Mouse (Mus musculus): ENCODE measurements around the gene Snrnp70.
A peak's percentile ranks its signal among the peaks of the same experiment; 100 is the strongest.

Snrnp70 gene

GRCm38 (mm10) chr7:45395578-45396336 is at the start of gene Snrnp70:
Snrnp70 (minus strand) TSS chr7:45395742.
- DNase-seq (ENCODE audit: low read depth) = peak; percentile 100

- no peak for DNase-seq (ENCODE audit: low read depth)
Measured at GRCm38 (mm10) chr7:45443526-45444420, 48.2 kb upstream of the Snrnp70 start.

- DNase-seq (ENCODE audit: low read depth) = no peak
Measured at GRCm38 (mm10) chr7:45437521-45438276, 42.2 kb upstream of the Snrnp70 start, which contains the start of gene Ruvbl2. Ruvbl2 (minus strand) TSS chr7:45438096.

GRCm38 (mm10) chr7:45437046-45437445 is 41.5 kb upstream of the Snrnp70 start:
- no peak for DNase-seq (ENCODE audit: low read depth)

- no peak for DNase-seq (ENCODE audit: low read depth)
Measured at GRCm38 (mm10) chr7:45436444-45436843, 40.9 kb upstream of the Snrnp70 start.

GRCm38 (mm10) chr7:45435038-45435437 is 39.5 kb upstream of the Snrnp70 start:
- DNase-seq (ENCODE audit: low read depth) = peak; percentile 40

- peak; percentile 100 for DNase-seq (ENCODE audit: low read depth)
Measured at GRCm38 (mm10) chr7:45434203-45435015, 38.9 kb upstream of the Snrnp70 start, which contains the start of gene Gys1. Gys1 (plus strand) TSS chr7:45434844.

GRCm38 (mm10) chr7:45433835-45434202 is 38.3 kb upstream of the Snrnp70 start:
- no peak for DNase-seq (ENCODE audit: low read depth)

GRCm38 (mm10) chr7:45426556-45426955 is 31.0 kb upstream of the Snrnp70 start:
- no peak for DNase-seq (ENCODE audit: low read depth)

- no peak for DNase-seq (ENCODE audit: low read depth)
Measured at GRCm38 (mm10) chr7:45421194-45421593, 25.7 kb upstream of the Snrnp70 start.

GRCm38 (mm10) chr7:45420615-45420919 is 25.0 kb upstream of the Snrnp70 start, which contains the start of gene Lhb:
Lhb (plus strand) TSS chr7:45420820.
- no peak for DNase-seq (ENCODE audit: low read depth)

- no peak for DNase-seq (ENCODE audit: low read depth)
Measured at GRCm38 (mm10) chr7:45419859-45420614, 24.5 kb upstream of the Snrnp70 start.

- DNase-seq (ENCODE audit: low read depth) = no peak
Measured at GRCm38 (mm10) chr7:45417962-45418492, 22.5 kb upstream of the Snrnp70 start.

GRCm38 (mm10) chr7:45415636-45416035 is 20.1 kb upstream of the Snrnp70 start:
- DNase-seq (ENCODE audit: low read depth) = peak; percentile 35

- DNase-seq (ENCODE audit: low read depth) = no peak
Measured at GRCm38 (mm10) chr7:45414740-45415224, 19.2 kb upstream of the Snrnp70 start.

GRCm38 (mm10) chr7:45413864-45414739 is 18.6 kb upstream of the Snrnp70 start:
- DNase-seq (ENCODE audit: low read depth) = peak; percentile 35

GRCm38 (mm10) chr7:45413113-45413863 is 17.7 kb upstream of the Snrnp70 start, which contains the start of gene Ntf5:
Ntf5 (plus strand) TSS chr7:45413695.
- peak; percentile 32 for DNase-seq (ENCODE audit: low read depth)

GRCm38 (mm10) chr7:45412421-45412820 is 16.9 kb upstream of the Snrnp70 start:
- DNase-seq (ENCODE audit: low read depth) = no peak
